Mouse (Mus musculus): ENCODE results near the gene Tacc2.

The Tacc2 gene

DNA sequence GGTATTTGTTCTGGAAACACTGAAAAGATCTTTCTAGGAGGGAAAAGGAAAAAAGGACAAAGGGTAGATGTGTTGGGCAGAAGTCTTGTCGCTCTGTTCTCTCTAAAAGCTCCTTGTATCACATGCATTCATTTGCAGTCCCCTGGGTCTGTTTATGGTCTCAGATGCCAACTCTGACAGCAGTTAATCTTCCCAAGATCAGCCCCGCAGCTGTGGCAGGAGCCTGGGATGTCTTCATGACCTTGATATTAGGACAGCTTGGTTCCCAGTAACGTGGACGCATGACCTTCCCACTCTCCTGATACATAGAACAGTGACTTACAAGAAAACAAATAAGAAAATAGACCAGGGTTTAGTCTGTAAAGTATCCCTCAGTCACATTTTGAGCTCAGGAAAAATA lies 36.7 kb downstream of the Tacc2 start:
- DNase-seq (ENCODE audit: extremely low spot score, low spot score) = no peak

- DNase-seq (ENCODE audit: extremely low spot score, low spot score) = no peak
Measured at GRCm38 (mm10) chr7:130617591-130617990, 40.4 kb downstream of the Tacc2 start.

GRCm38 (mm10) chr7:130621068-130621467 lies 43.8 kb downstream of the Tacc2 start:
- no peak for DNase-seq (ENCODE audit: extremely low spot score, low spot score)

GRCm38 (mm10) chr7:130621953-130622352 lies 44.7 kb downstream of the Tacc2 start:
- no peak for DNase-seq (ENCODE audit: extremely low spot score, low spot score)

GRCm38 (mm10) chr7:130622359-130622758 lies 45.1 kb downstream of the Tacc2 start:
- DNase-seq (ENCODE audit: extremely low spot score, low spot score) = no peak

DNA sequence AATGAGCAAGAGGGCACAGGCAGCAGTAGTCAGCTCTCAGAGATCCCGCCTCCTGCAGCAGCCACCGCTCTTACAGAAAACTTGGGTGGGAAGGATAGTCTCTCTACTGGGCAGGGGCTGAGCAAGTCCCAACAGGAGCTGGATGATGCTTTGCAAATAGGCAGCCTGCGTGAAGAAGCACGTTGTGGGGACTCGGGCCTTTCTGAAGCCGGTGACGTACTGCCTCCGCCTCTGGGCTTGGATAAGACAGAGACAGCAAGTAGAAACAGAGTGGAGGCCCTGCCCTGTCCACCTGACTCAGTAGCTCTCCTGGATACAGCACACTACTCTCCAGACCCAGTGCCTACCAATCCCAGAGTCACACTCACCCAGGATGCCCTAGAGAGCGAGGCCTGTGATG lies 47.1 kb downstream of the Tacc2 start:
- no peak for DNase-seq (ENCODE audit: extremely low spot score, low spot score)

DNA sequence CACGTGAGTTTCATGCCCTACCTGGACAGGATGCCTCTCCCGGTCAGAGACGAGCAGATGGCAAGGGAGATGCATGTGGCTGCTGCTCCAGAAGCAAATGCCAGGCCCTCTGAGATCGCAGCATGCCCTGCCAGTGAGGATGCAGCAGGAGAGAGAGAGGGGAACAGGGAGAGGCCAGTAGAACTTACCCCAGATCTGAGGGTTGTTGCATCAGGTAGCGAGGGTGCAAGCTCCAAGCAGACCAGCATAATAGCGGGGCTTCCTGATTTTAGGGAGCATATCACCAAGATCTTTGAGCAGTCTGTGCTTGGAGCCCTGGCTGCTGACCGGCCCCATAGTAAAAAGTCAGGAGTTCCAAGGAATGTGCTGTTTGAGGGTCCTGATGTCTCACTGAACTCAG lies 48.1 kb downstream of the Tacc2 start:
- no peak for DNase-seq (ENCODE audit: extremely low spot score, low spot score)

DNA sequence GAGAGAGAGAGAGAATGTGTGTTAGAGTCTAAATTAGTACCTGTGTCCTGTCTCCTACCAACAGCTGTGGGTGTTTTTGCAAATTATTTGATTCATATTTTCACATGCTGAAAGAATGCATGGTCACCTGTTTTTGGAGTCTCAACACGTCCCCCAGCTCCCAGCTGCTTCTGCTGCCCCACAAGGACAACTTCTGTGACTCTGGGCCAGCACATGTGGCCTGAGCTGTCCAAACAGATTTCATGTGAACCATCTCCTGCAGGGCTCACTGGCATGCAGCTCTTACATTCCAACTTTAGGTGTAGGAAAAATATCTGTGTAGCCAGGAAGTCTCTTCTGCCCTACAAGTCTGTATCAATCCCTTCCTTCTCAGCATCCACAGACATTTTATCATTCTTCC lies 51.4 kb downstream of the Tacc2 start:
- DNase-seq (ENCODE audit: extremely low spot score, low spot score) = no peak

- no peak for DNase-seq (ENCODE audit: extremely low spot score, low spot score)
Measured at GRCm38 (mm10) chr7:130629999-130630398, 52.8 kb downstream of the Tacc2 start.

GRCm38 (mm10) chr7:130630956-130631355 lies 53.7 kb downstream of the Tacc2 start:
- no peak for DNase-seq (ENCODE audit: extremely low spot score, low spot score)

DNA sequence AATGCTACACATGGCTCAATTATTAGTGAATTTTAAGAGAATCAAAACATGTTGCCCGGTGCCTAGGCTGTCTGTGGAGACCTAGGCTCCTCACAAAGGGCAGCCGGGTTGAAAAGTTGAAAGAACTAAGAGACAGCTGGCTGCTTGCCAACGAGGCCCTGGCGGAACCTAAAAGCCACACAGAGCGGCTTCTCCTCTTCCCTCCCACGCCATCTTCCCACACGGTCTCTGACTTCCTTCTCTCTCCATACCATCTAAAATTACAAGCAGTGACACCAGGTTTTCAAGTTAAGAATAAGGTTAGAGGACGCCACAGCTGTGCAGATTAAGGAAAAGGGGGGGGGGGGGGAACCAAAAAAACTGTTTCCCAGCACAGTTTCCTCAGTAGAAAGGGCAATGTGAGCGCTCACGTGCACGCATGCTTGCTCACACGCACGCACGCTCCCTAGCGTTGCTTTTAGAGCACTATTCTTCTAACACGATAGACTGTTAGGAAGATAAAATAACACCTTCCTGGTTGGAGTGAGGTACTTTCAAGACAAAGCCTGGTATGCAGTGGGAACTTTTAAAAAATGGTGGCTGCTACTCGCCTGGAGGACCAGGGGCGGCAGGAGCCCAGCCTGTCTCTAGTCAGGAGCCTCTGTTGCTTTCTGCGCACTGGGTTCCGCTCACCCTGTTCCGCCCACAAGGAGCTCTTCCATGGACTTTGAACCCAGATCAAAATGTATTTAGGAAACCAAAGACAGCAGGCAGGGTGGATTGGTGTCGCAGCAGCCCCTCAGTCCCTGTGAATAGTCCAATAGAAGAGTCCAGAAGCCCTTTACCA lies 54.5 kb downstream of the Tacc2 start:
- no peak for DNase-seq (ENCODE audit: extremely low spot score, low spot score)

- DNase-seq (ENCODE audit: extremely low spot score, low spot score) = no peak
Measured at GRCm38 (mm10) chr7:130632379-130632732, 55.1 kb downstream of the Tacc2 start.

DNA sequence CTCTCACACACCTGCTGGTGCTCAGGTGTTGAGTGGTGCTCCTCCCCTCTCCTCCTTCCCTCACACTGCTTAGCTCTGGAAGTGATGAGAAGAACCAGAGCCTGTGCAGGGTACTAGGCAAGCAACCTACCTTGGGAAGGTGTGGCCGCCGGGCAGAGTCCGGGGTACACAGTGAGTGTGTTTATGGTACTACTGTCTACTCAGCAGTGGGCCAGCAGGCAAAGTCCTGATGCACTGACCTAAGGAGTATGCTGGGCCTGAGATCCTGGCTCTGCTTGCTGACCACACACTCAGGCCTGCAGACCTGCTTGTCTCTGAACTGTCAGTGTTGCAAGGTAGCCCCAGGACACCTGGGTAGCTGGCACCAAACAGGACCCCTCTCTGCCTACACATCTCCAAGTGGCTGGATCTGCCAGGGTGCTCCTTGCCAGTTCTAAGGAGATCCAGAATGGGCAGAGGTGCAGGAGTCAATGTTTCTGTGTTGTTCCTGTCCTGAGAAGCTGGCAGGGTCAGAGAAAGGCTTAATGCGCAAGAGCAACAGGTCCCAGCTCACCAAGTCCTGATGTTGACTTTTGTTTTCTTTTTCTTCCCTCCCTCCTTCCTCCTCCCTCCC lies 57.1 kb downstream of the Tacc2 start:
- no peak for DNase-seq (ENCODE audit: extremely low spot score, low spot score)

GRCm38 (mm10) chr7:130635212-130635611 lies 58.0 kb downstream of the Tacc2 start:
- DNase-seq (ENCODE audit: extremely low spot score, low spot score) = no peak

- DNase-seq (ENCODE audit: extremely low spot score, low spot score) = no peak
Measured at GRCm38 (mm10) chr7:130636274-130636673, 59.0 kb downstream of the Tacc2 start.

DNA sequence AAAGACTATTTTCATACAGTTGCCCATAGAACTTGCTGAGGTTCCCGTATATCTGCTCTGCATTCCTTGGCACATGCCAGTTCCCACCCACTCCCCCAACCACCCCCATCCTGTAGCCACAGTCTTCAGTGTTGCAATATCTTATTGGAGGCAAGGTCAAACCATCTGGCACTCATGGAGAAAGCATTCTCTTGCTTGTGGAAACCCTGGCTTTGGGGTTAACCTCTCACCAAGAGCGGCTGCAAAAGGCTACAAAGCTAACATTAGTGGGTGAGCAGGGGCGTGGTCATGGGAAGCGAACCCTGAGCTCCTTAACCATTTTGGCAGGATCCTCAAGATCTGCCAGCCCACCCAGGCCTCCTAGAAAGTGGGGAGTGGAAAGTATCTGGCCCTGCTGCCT lies 59.7 kb downstream of the Tacc2 start:
- no peak for DNase-seq (ENCODE audit: extremely low spot score, low spot score)

GRCm38 (mm10) chr7:130637811-130638210 lies 60.6 kb downstream of the Tacc2 start:
- DNase-seq (ENCODE audit: extremely low spot score, low spot score) = no peak

DNA sequence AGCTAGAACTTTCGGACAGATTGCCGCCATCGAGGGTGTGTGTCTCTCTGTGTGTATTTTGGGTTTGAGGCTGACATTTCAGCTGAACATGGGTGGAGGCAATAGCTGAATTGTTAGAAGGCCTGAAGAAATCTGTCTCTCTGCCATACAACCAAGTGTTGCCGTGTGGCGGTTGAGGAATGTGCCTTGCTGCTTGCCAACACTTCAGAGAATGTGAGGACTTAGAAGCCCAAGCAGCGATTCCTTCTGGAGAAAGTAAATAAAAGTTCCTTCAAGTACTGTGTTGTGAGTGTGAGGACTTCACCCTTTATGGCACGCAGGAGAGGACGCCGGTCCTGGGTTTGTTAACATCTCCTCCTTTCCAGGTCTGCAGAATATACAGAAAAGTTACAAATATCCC lies 63.4 kb downstream of the Tacc2 start:
- no peak for DNase-seq (ENCODE audit: extremely low spot score, low spot score)

DNA sequence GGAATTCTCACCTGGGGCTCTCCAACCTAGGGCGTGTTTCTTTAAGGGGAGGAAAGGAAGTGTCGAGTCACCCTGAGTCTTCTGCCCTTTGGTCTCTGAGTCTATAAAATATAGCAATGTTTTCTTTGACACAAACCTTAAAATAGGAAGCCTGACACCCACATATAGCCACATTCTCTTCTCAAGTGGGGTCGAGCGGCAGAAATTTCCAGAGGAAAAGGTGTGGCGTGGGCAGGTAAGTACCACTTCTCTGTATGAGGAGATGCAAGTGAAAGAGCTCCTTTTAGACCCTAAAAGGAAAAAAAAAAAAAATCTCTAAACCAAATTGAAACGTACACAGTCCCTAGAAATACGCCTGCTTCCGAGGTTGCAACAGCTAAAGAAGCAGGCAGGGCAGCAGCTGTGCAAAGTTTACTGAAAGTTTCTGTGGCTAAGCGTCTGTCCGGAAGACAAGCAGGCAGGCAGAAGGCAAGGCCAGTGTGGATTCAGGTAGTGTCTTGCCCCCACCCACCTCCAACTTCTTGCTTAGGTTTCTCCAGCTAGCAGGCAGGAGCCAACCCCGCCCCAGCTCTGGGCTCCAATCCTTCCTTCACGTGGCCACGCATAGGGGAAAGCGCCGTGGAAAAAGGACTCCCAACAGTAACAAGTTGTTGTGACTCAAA lies 68.2 kb downstream of the Tacc2 start:
- no peak for DNase-seq (ENCODE audit: extremely low spot score, low spot score)

- peak; percentile 87 for DNase-seq (ENCODE audit: extremely low spot score, low spot score)
Measured at GRCm38 (mm10) chr7:130645994-130646761, 68.9 kb downstream of the Tacc2 start.

GRCm38 (mm10) chr7:130646762-130647139 lies 69.5 kb downstream of the Tacc2 start:
- peak; percentile 84 for DNase-seq (ENCODE audit: extremely low spot score, low spot score)

DNA sequence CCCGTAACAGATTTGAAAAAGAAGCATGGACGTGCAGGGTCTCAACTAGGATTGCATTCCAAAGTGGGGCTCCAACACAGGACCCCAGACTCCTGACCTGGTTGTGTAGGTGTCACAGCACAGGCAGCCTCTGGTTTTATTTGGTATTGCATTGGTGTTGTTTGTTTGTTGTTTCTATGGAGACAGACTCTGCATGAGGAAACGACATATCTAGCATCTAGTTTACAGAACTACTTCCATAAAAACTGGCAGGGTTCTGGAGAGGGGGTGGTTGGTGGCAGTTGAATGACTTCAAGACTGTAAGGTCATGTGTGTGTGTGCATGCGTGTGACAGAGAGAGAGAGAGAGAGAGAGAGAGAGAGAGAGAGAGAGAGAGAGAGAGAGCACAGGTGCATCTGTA lies 70.8 kb downstream of the Tacc2 start:
- DNase-seq (ENCODE audit: extremely low spot score, low spot score) = no peak
